Comparison of ENCODE assay signal across 8 mouse cellular contexts in genomic region chr5:130255799-130256525, GRCm38 (mm10). TPM values are rescaled to one million over a fixed set of nuclear protein-coding genes. Genes with fewer than 3 reads are reported as not detected.
DNase-seq lines count a peak whose midpoint lies in the region; ATAC-seq and TF ChIP-seq lines count a peak whose summit lies in the region.
"Not testable (repeated sequence)": the region's sequence is repeated elsewhere in the genome, so short reads cannot be mapped to it uniquely, and the experiment has no call there.

No protein-coding gene starts in this region.

- not testable (repeated sequence) for H3K9me3 ChIP-seq in ES-Bruce4 (replicated peaks; ENCODE audit: control insufficient read depth, insufficient read depth, low read length, poor library complexity, severe bottlenecking); heart, embryonic 14.5 days (ENCODE audit: control insufficient read depth, low read length); kidney, embryonic 14.5 days (ENCODE audit: control insufficient read depth, low read length); liver, embryonic 13.5 days (replicated peaks); midbrain, embryonic 13.5 days; stomach, embryonic 14.5 days (ENCODE audit: control insufficient read depth, low read depth, low read length)

- not testable (repeated sequence) for TF ChIP-seq CTCF in ES-Bruce4 (IDR thresholded peaks at IDR 0.05; ENCODE audit: low read depth, low read length)

- H3K4me2 ChIP-seq in heart, embryonic 14.5 days (ENCODE audit: low read length) = peak overlapping the region; percentile 77
- H3K4me2 ChIP-seq in kidney, embryonic 14.5 days (replicated peaks; ENCODE audit: low read depth, low read length) = peak overlapping the region; percentile 81
- H3K4me2 ChIP-seq in liver, embryonic 13.5 days = peak overlapping the region; percentile 85
- H3K4me2 ChIP-seq in midbrain, embryonic 13.5 days (replicated peaks) = peak overlapping the region; percentile 77
- peak overlapping the region; percentile 60 for H3K4me2 ChIP-seq in stomach, embryonic 14.5 days (replicated peaks; ENCODE audit: low read depth, low read length)

- H3K4me3 ChIP-seq in ES-Bruce4 (ENCODE audit: low read depth, low read length) = peak overlapping the region; percentile 85
- H3K4me3 ChIP-seq in heart, embryonic 14.5 days (ENCODE audit: control insufficient read depth in 1 of 2, insufficient read depth in 1 of 2, low read depth in 1 of 2, low read length in 2 of 2) = peak overlapping the region; percentile 43 to 76
- H3K4me3 ChIP-seq in kidney, embryonic 14.5 days (ENCODE audit: low read length) = peak overlapping the region; percentile 81
- peak overlapping the region; percentile 75 for H3K4me3 ChIP-seq in liver, embryonic 13.5 days (replicated peaks)
- H3K4me3 ChIP-seq in midbrain, embryonic 13.5 days (replicated peaks) = peak overlapping the region; percentile 75
- peak overlapping the region; percentile 64 for H3K4me3 ChIP-seq in stomach, embryonic 14.5 days (ENCODE audit: low read depth, low read length)

- not testable (repeated sequence) for TF ChIP-seq POLR2A in ES-Bruce4 (IDR thresholded peaks at IDR 0.05; ENCODE audit: insufficient read depth, low read length)

- ATAC-seq in erythroid progenitor cell, adult 5-6 weeks (replicated peaks; ENCODE audit: low FRiP score, poor library complexity, severe bottlenecking) = peak; percentile 5
- not testable (repeated sequence) for ATAC-seq in heart, embryonic 14.5 days (ENCODE audit: insufficient number of reproducible peaks, insufficient read depth, low FRiP score, low read depth); stomach, embryonic 14.5 days (ENCODE audit: insufficient number of reproducible peaks, insufficient read depth, low FRiP score, low read depth)
- peak; percentile 3 for ATAC-seq in kidney, embryonic 14.5 days (ENCODE audit: low FRiP score, low TSS enrichment)
- ATAC-seq in liver, embryonic 13.5 days (ENCODE audit: low read depth) = peak; percentile 0; the same call in 1 of the 2 replicates
- ATAC-seq in midbrain, embryonic 13.5 days = peak; percentile 1; the same call in 1 of the 2 replicates

- peak; percentile 31 for DNase-seq in c-Kit-positive CD71-positive TER-119-positive erythroid progenitor cells, embryonic 14.5 days (ENCODE audit: low spot score)
- DNase-seq in liver, embryonic 13.5 days = peak; percentile 19

- H3K9ac ChIP-seq in ES-Bruce4 (ENCODE audit: low read depth, poor library complexity, severe bottlenecking) = peak overlapping the region; percentile 65
- peak overlapping the region; percentile 63 for H3K9ac ChIP-seq in heart, embryonic 14.5 days (ENCODE audit: low read length)
- H3K9ac ChIP-seq in kidney, embryonic 14.5 days (ENCODE audit: low read depth, low read length) = peak overlapping the region; percentile 80; the same call in 1 of the 2 replicates
- peak overlapping the region; percentile 73 for H3K9ac ChIP-seq in liver, embryonic 13.5 days
- H3K9ac ChIP-seq in midbrain, embryonic 13.5 days (replicated peaks); stomach, embryonic 14.5 days (replicated peaks; ENCODE audit: low read depth, low read length): not testable (repeated sequence)

- not testable (repeated sequence) for H3K4me1 ChIP-seq in ES-Bruce4 (ENCODE audit: control insufficient read depth, insufficient read depth, low read length); kidney, embryonic 14.5 days (ENCODE audit: control insufficient read depth, insufficient read depth, low read length); stomach, embryonic 14.5 days (ENCODE audit: control insufficient read depth, insufficient read depth, low read length)
- H3K4me1 ChIP-seq in heart, embryonic 14.5 days (ENCODE audit: control insufficient read depth in 2 of 2, insufficient read depth in 2 of 2, low read length in 2 of 2) = peaks cover 0 to 15% of the 10 kb centered on the region in 2 experiments; a peak in 2 of 4 replicates
- H3K4me1 ChIP-seq in liver, embryonic 13.5 days (replicated peaks) = peaks cover 34% of the 10 kb centered on the region
- H3K4me1 ChIP-seq in midbrain, embryonic 13.5 days (replicated peaks) = peaks cover 32% of the 10 kb centered on the region

- H3K27ac ChIP-seq in ES-Bruce4 (ENCODE audit: insufficient read depth, low read length) = peak overlapping the region; percentile 76
- peak overlapping the region; percentile 60 to 79; a peak in 3 of 4 replicates for H3K27ac ChIP-seq in heart, embryonic 14.5 days (replicated peaks in 1 of 2; ENCODE audit: control insufficient read depth in 1 of 2, insufficient read depth in 1 of 2, low read depth in 2 of 2, low read length in 2 of 2)
- H3K27ac ChIP-seq in kidney, embryonic 14.5 days (ENCODE audit: low read depth, low read length) = peak overlapping the region; percentile 61; the same call in 1 of the 2 replicates
- H3K27ac ChIP-seq in liver, embryonic 13.5 days = peak overlapping the region; percentile 91
- H3K27ac ChIP-seq in midbrain, embryonic 13.5 days = not testable (repeated sequence)
- H3K27ac ChIP-seq in stomach, embryonic 14.5 days (ENCODE audit: low read length) = peak overlapping the region; percentile 59; the same call in 1 of the 2 replicates

- H3K27me3 ChIP-seq in ES-Bruce4 (ENCODE audit: control insufficient read depth, insufficient read depth, low read length, poor library complexity, severe bottlenecking); heart, embryonic 14.5 days (ENCODE audit: control insufficient read depth, insufficient read depth, low read length); kidney, embryonic 14.5 days (ENCODE audit: control insufficient read depth, insufficient read depth, low read length); liver, embryonic 13.5 days; midbrain, embryonic 13.5 days; stomach, embryonic 14.5 days (ENCODE audit: control insufficient read depth, insufficient read depth, low read length): not testable (repeated sequence)

- WGBS in heart, embryonic 14.5 days = 24% methylated on average over 20 of the region's 20 CpGs
- 26% methylated on average over 20 of the region's 20 CpGs for WGBS in kidney, embryonic 14.5 days
- 24% methylated on average over 20 of the region's 20 CpGs for whole genome bisulfite sequencing in liver, embryonic 13.5 days (ENCODE audit: insufficient replicate concordance)
- WGBS in midbrain, embryonic 13.5 days = 33% methylated on average over 20 of the region's 20 CpGs
- 24% methylated on average over 20 of the region's 20 CpGs for WGBS in stomach, embryonic 14.5 days

- not testable (repeated sequence) for TF ChIP-seq EP300 in ES-Bruce4 (IDR thresholded peaks at IDR 0.05; ENCODE audit: insufficient read depth, low read depth, low read length)

- peaks cover 27% of the 10 kb centered on the region for H3K36me3 ChIP-seq in ES-Bruce4 (ENCODE audit: control insufficient read depth, insufficient read depth, low read length, poor library complexity, severe bottlenecking)
- peaks cover 30% of the 10 kb centered on the region for H3K36me3 ChIP-seq in heart, embryonic 14.5 days (ENCODE audit: control insufficient read depth, insufficient read depth, low read length)
- H3K36me3 ChIP-seq in kidney, embryonic 14.5 days (ENCODE audit: control insufficient read depth, insufficient read depth, low read length) = peaks cover 28% of the 10 kb centered on the region
- H3K36me3 ChIP-seq in liver, embryonic 13.5 days = peaks cover 33% of the 10 kb centered on the region
- peaks cover 27% of the 10 kb centered on the region for H3K36me3 ChIP-seq in midbrain, embryonic 13.5 days
- peaks cover 18% of the 10 kb centered on the region; the same call in 1 of the 2 replicates for H3K36me3 ChIP-seq in stomach, embryonic 14.5 days (ENCODE audit: control insufficient read depth, insufficient read depth, low read length)

RNA-seq across cellular contexts. Expression of gene Tyw1, which starts 0.5 kb away (rescaled TPM):
- 27.7 and 27.8 TPM in 2 replicates for polyA plus RNA-seq in ES-Bruce4 (2011; ENCODE audit: insufficient read depth, insufficient read length, low read depth, missing spikeins)
- total RNA-seq in erythroid progenitor cell, adult 5-6 weeks (2015; ENCODE audit: low replicate concordance) = 6.7 and 11.5 TPM in 2 replicates
- total RNA-seq in erythroid progenitor cell, adult 5-6 weeks (2017; ENCODE audit: low replicate concordance) = 12.6 and 13.5 TPM in 2 replicates
- polyA plus RNA-seq in heart, embryonic 14.5 days (2014; fragmentation: Nextera tagmentation; extraction: Ambion mirVana) = 16.5 and 17.3 TPM in 2 replicates
- polyA plus RNA-seq in kidney, embryonic 14.5 days (2014; fragmentation: Nextera tagmentation; extraction: Ambion mirVana) = 18.3 and 30.2 TPM in 2 replicates
- polyA plus RNA-seq in liver, embryonic 13.5 days (2015; fragmentation: Nextera tagmentation; extraction: Ambion mirVana) = 16.0 and 18.0 TPM in 2 replicates
- polyA plus RNA-seq in midbrain, embryonic 13.5 days (2015; fragmentation: Nextera tagmentation; extraction: Ambion mirVana) = 24.8 and 25.4 TPM in 2 replicates
- polyA plus RNA-seq in stomach, embryonic 14.5 days (2014; fragmentation: Nextera tagmentation; extraction: Ambion mirVana) = 27.5 and 28.7 TPM in 2 replicates

RNA-seq across cellular contexts. Expression of gene Sbds, which starts 0.6 kb away (rescaled TPM):
- 66.8 and 68.5 TPM in 2 replicates for polyA plus RNA-seq in ES-Bruce4 (2011; ENCODE audit: insufficient read depth, insufficient read length, low read depth, missing spikeins)
- total RNA-seq in erythroid progenitor cell, adult 5-6 weeks (2015; ENCODE audit: low replicate concordance) = 32.7 and 57.3 TPM in 2 replicates
- 58.0 and 71.3 TPM in 2 replicates for total RNA-seq in erythroid progenitor cell, adult 5-6 weeks (2017; ENCODE audit: low replicate concordance)
- 48.2 and 52.4 TPM in 2 replicates for polyA plus RNA-seq in heart, embryonic 14.5 days (2014; fragmentation: Nextera tagmentation; extraction: Ambion mirVana)
- 55.4 and 77.5 TPM in 2 replicates for polyA plus RNA-seq in kidney, embryonic 14.5 days (2014; fragmentation: Nextera tagmentation; extraction: Ambion mirVana)
- polyA plus RNA-seq in liver, embryonic 13.5 days (2015; fragmentation: Nextera tagmentation; extraction: Ambion mirVana) = 55.0 and 64.9 TPM in 2 replicates
- polyA plus RNA-seq in midbrain, embryonic 13.5 days (2015; fragmentation: Nextera tagmentation; extraction: Ambion mirVana) = 61.2 and 63.6 TPM in 2 replicates
- polyA plus RNA-seq in stomach, embryonic 14.5 days (2014; fragmentation: Nextera tagmentation; extraction: Ambion mirVana) = 55.0 and 57.4 TPM in 2 replicates

RNA-seq across cellular contexts. Expression of gene Tmem248, which starts 39.1 kb away (rescaled TPM):
- polyA plus RNA-seq in ES-Bruce4 (2011; ENCODE audit: insufficient read depth, insufficient read length, low read depth, missing spikeins) = 60.2 and 63.9 TPM in 2 replicates
- 26.3 and 27.7 TPM in 2 replicates for total RNA-seq in erythroid progenitor cell, adult 5-6 weeks (2015; ENCODE audit: low replicate concordance)
- 25.5 and 32.0 TPM in 2 replicates for total RNA-seq in erythroid progenitor cell, adult 5-6 weeks (2017; ENCODE audit: low replicate concordance)
- 30.7 and 31.0 TPM in 2 replicates for polyA plus RNA-seq in heart, embryonic 14.5 days (2014; fragmentation: Nextera tagmentation; extraction: Ambion mirVana)
- polyA plus RNA-seq in kidney, embryonic 14.5 days (2014; fragmentation: Nextera tagmentation; extraction: Ambion mirVana) = 42.2 and 45.9 TPM in 2 replicates
- polyA plus RNA-seq in liver, embryonic 13.5 days (2015; fragmentation: Nextera tagmentation; extraction: Ambion mirVana) = 30.7 and 34.4 TPM in 2 replicates
- polyA plus RNA-seq in midbrain, embryonic 13.5 days (2015; fragmentation: Nextera tagmentation; extraction: Ambion mirVana) = 22.7 and 24.0 TPM in 2 replicates
- polyA plus RNA-seq in stomach, embryonic 14.5 days (2014; fragmentation: Nextera tagmentation; extraction: Ambion mirVana) = 33.7 and 36.7 TPM in 2 replicates
